Mouse (Mus musculus) myocyte (in vitro differentiated cells): ENCODE data around the gene Acr. TPM values are rescaled to one million over a fixed set of nuclear protein-coding genes. Genes with fewer than 3 reads are reported as not detected.

Source experiments
- H3K27me3 ChIP-seq: one replicate; pipeline ENCODE4 v1.6.1; 2011; ENCODE audit not compliant: control insufficient read depth, insufficient read depth, insufficient read length
- H3K36me3 ChIP-seq: one replicate; pipeline ENCODE4 v1.6.1; 2011; ENCODE audit not compliant: control insufficient read depth, insufficient read depth
- H3K4me2 ChIP-seq: one replicate; pipeline ENCODE4 v1.6.1; 2011; ENCODE audit warnings: low read depth, control low read depth
- H3K4me3 ChIP-seq: one replicate; pipeline ENCODE4 v1.5.1; 2011; ENCODE audit warnings: mild to moderate bottlenecking, control low read depth, moderate library complexity
- H3K79me2 ChIP-seq: one replicate; pipeline ENCODE4 v1.6.1; 2011; ENCODE audit not compliant: control insufficient read depth, insufficient read depth
- H3ac ChIP-seq: one replicate; pipeline ENCODE4 v1.6.1; 2011; ENCODE audit not compliant: control insufficient read depth, insufficient read length
- CEBPB ChIP-seq: IDR thresholded peaks from 2 replicates; pipeline ENCODE4 v1.6.1; 2011; ENCODE audit warnings: mild to moderate bottlenecking, moderate library complexity; ENCODE audit not compliant: poor library complexity, insufficient read depth, severe bottlenecking
- E2F4 ChIP-seq: IDR thresholded peaks from one replicate; pipeline ENCODE4 v1.6.1; 2011; ENCODE audit warnings: mild to moderate bottlenecking, control low read depth, moderate library complexity; ENCODE audit not compliant: insufficient read depth
- MAX ChIP-seq: IDR thresholded peaks from one replicate; pipeline ENCODE4 v1.6.1; 2011; ENCODE audit warnings: low read depth, mild to moderate bottlenecking, control low read depth
- MYOD1 ChIP-seq, 3 experiments: IDR thresholded peaks; one replicate each; pipeline ENCODE4 v1.6.1; 2011; ENCODE audit warnings: control low read depth in 2 of 3, low read depth in 2 of 3, mild to moderate bottlenecking in 2 of 3, moderate library complexity in 1 of 3; ENCODE audit not compliant: insufficient read length in 2 of 3, control insufficient read depth in 1 of 3
- MYOG ChIP-seq, 3 experiments: IDR thresholded peaks; one replicate each; pipeline ENCODE4 v1.6.1; 2011; ENCODE audit warnings: control low read depth in 2 of 3, low read depth in 2 of 3, mild to moderate bottlenecking in 2 of 3; ENCODE audit not compliant: insufficient read length in 2 of 3, control insufficient read depth in 1 of 3, insufficient read depth in 1 of 3
- POLR2A ChIP-seq: IDR thresholded peaks from one replicate; pipeline ENCODE4 v1.6.1; 2011; ENCODE audit warnings: low read depth, mild to moderate bottlenecking, control low read depth, moderate library complexity; ENCODE audit not compliant: insufficient read length
- POLR2AphosphoS2 ChIP-seq: IDR thresholded peaks from one replicate; pipeline ENCODE4 v1.6.1; 2011; ENCODE audit warnings: low read depth, control low read depth; ENCODE audit not compliant: insufficient read length
- REST ChIP-seq: IDR thresholded peaks from one replicate; pipeline ENCODE4 v1.6.1; 2011; ENCODE audit warnings: mild to moderate bottlenecking, control low read depth, moderate library complexity; ENCODE audit not compliant: insufficient read depth, insufficient read length
- SRF ChIP-seq: IDR thresholded peaks from one replicate; pipeline ENCODE4 v1.6.1; 2011; ENCODE audit warnings: low read depth; ENCODE audit not compliant: control insufficient read depth, insufficient read length
- TCF12 ChIP-seq: IDR thresholded peaks from one replicate; pipeline ENCODE4 v1.6.1; 2011; ENCODE audit warnings: mild to moderate bottlenecking, control low read depth; ENCODE audit not compliant: poor library complexity, insufficient read depth, severe bottlenecking
- TCF3 ChIP-seq: IDR thresholded peaks from one replicate; pipeline ENCODE4 v1.6.1; 2011; ENCODE audit warnings: low read depth, control low read depth; ENCODE audit not compliant: insufficient read length
- USF1 ChIP-seq: IDR thresholded peaks from one replicate; pipeline ENCODE4 v1.6.1; 2011; ENCODE audit warnings: low read depth, mild to moderate bottlenecking, control low read depth, moderate library complexity
- polyA plus RNA-seq: library from polyadenylated mRNA; unstranded; fragments of >200 nt; fragmentation: generic; extraction: Trizol; gene quantifications from one replicate; pipeline ENCODE4 v1.2.1, GENCODE M21; 2012; ENCODE audit warnings: missing spikeins

The Acr gene
- polyA plus RNA-seq, 1 experiment = not detected

DNA sequence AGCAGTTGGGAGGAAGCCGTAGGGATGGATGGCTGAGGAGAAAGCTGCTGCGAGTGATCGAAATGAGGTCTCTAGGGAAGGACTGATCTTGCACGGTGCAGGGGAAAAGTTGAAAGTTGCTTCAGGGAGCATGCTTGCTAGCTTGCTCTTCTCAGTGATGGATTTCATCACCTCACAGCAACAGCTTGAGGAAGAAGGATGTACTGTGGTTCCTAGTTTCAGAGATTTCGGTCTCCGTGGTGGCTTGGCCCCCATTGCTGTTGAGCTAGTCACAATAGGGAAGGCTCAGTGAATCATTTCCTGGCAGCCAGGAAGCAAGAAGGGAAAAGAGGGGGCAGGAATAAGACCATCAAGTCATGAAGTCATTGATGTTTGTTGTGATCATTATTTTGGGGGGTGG is 12.5 kb upstream of the Acr start:
- Histone ChIP-seq H3K27me3 (peaks cover 25% of the 10 kb centered on the region), H3K36me3 (no peaks in the 10 kb centered on the region), H3ac (no peak overlapping the region), H3K4me3 (no peak overlapping the region), H3K79me2 (no peaks in the 10 kb centered on the region), H3K4me2 (no peak overlapping the region)
- no peak for TF ChIP-seq MAX
- TF ChIP-seq CEBPB = peak; percentile 47; the same call in 1 of the 2 replicates

- TF ChIP-seq POLR2A (no peak), MAX (no peak), E2F4 (no peak), MYOG (IDR thresholded peaks at IDR 0.05; ENCODE audit: control insufficient read depth in 1 of 3, insufficient read depth in 1 of 3, insufficient read length in 2 of 3, low read depth in 2 of 3) (no peak), CEBPB (no peak), MYOD1 (IDR thresholded peaks at IDR 0.05; ENCODE audit: control insufficient read depth in 1 of 3, insufficient read length in 2 of 3, low read depth in 2 of 3) (no peak), SRF (no peak), USF1 (no peak)
- Histone ChIP-seq H3K36me3 (no peaks in the 10 kb centered on the region), H3ac (no peak overlapping the region), H3K79me2 (no peaks in the 10 kb centered on the region), H3K27me3 (peaks cover 25% of the 10 kb centered on the region), H3K4me2 (no peak overlapping the region), H3K4me3 (no peak overlapping the region)
Observed at GRCm38 (mm10) chr15:89556401-89557178, 11.5 kb upstream of the Acr start.

- Histone ChIP-seq H3K4me3 (no peak overlapping the region), H3ac (no peak overlapping the region), H3K36me3 (no peaks in the 10 kb centered on the region), H3K79me2 (no peaks in the 10 kb centered on the region), H3K27me3 (peaks cover 25% of the 10 kb centered on the region), H3K4me2 (no peak overlapping the region)
- TF ChIP-seq CEBPB (no peak), MAX (no peak), E2F4 (no peak), SRF (no peak), MYOG (IDR thresholded peaks at IDR 0.05; ENCODE audit: control insufficient read depth in 1 of 3, insufficient read depth in 1 of 3, insufficient read length in 2 of 3, low read depth in 2 of 3) (no peak), USF1 (no peak), REST (no peak), POLR2AphosphoS2 (no peak), TCF12 (no peak), TCF3 (no peak), POLR2A (no peak), MYOD1 (IDR thresholded peaks at IDR 0.05; ENCODE audit: control insufficient read depth in 1 of 3, insufficient read length in 2 of 3, low read depth in 2 of 3) (no peak)
Observed at GRCm38 (mm10) chr15:89557179-89557995, 10.7 kb upstream of the Acr start.

DNA sequence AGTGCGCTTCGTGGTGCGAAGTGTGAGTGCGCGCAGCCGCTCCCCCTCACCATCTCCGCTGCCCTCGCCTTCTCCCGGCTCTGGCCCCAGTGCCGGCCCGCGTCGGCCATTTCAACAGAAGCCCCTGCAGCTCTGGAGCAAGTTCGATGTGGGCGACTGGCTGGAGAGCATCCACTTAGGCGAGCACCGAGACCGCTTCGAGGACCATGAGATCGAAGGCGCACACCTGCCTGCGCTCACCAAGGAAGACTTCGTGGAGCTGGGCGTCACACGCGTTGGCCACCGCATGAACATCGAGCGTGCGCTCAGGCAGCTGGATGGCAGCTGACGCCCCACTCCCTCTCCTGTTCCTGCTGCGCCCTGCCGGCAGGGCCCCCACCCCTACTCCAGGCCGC is 10.1 kb upstream of the Acr start:
- H3ac ChIP-seq = no peak overlapping the region
- TF ChIP-seq POLR2AphosphoS2 = no peak
- TF ChIP-seq TCF3 = no peak
- TF ChIP-seq MYOG (IDR thresholded peaks at IDR 0.05; ENCODE audit: control insufficient read depth in 1 of 3, insufficient read depth in 1 of 3, insufficient read length in 2 of 3, low read depth in 2 of 3) = peak in 2 of 3 experiments; percentile 5 to 32
- no peak for TF ChIP-seq REST
- no peak for TF ChIP-seq CEBPB
- no peak for TF ChIP-seq MYOD1 (IDR thresholded peaks at IDR 0.05; ENCODE audit: control insufficient read depth in 1 of 3, insufficient read length in 2 of 3, low read depth in 2 of 3)
- H3K4me3 ChIP-seq = no peak overlapping the region
- peak overlapping the region; percentile 24 for H3K4me2 ChIP-seq
- no peaks in the 10 kb centered on the region for H3K36me3 ChIP-seq
- H3K79me2 ChIP-seq = no peaks in the 10 kb centered on the region
- peaks cover 25% of the 10 kb centered on the region for H3K27me3 ChIP-seq

DNA sequence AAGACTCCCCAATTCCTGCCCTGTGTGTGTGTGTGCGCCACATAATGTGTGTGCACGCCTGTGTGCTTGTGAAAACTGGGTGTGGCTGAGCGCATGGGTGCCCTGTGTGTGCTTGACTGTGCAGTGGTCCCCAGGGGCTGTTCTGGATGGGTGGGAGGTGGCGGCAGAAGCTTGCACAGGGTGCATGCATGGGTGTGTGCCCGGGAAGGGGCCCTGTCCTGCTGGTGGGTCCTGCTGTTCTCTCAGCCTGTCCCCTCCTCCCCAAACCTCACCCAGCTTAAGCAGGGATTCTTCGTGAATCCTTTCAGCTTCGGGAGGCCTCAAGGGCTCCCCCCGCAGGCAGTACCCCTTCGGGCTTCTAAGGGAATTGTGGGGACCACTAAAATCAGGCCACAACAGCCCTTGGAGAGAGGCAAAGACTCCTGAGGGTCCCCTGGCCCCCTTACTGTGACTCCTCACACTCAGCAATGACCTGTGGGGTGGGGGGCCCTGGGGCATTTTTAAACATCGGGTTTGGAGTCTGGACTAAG is 8.9 kb upstream of the Acr start:
- Histone ChIP-seq H3K27me3 (peaks cover 25% of the 10 kb centered on the region), H3K4me3 (no peak overlapping the region), H3K79me2 (no peaks in the 10 kb centered on the region), H3K4me2 (no peak overlapping the region), H3ac (no peak overlapping the region), H3K36me3 (no peaks in the 10 kb centered on the region)
- TF ChIP-seq POLR2AphosphoS2 = no peak
- no peak for TF ChIP-seq MYOG (IDR thresholded peaks at IDR 0.05; ENCODE audit: control insufficient read depth in 1 of 3, insufficient read depth in 1 of 3, insufficient read length in 2 of 3, low read depth in 2 of 3)
- TF ChIP-seq CEBPB = no peak
- no peak for TF ChIP-seq TCF12
- TF ChIP-seq REST = no peak
- no peak for TF ChIP-seq SRF
- TF ChIP-seq MYOD1 (IDR thresholded peaks at IDR 0.05; ENCODE audit: control insufficient read depth in 1 of 3, insufficient read length in 2 of 3, low read depth in 2 of 3) = no peak
- TF ChIP-seq POLR2A = no peak
- no peak for TF ChIP-seq E2F4
- no peak for TF ChIP-seq TCF3
- no peak for TF ChIP-seq MAX
- TF ChIP-seq USF1 = no peak
